ENCODE assay signal across 26 mouse cellular contexts in the genomic region with DNA sequence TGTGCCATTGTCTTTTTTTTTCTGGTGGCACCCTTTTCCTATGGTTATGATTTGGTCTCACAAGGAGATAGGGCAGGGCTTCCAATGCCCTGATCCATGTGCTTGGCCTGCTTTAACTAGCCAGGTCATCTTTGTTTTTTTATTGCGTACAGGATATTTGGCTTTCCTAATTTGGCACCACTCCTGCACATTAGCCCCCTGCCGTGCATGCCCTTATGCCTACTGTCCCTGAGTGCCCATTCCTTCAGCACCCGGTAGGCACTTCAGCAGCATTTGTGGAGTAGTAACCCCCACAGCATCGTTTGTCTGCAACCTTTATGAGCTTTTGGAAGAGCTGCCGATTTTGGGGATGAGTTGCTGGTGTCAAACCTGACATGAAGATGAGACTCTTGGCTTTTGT.
DNase-seq lines count a peak whose midpoint lies in the region; ATAC-seq lines count a peak whose summit lies in the region.
"Had no signal": no experiment of that assay in that cellular context is flagged by ENCODE, and none has a peak within 500 bp of the region (broad histone marks: within the 10 kb centered on the region; RNA-seq: fewer than 3 reads in every experiment).

No protein-coding gene starts in this region.

- no peaks in the 10 kb centered on the region for H3K27me3 ChIP-seq in forebrain, embryonic 11.5 days (ENCODE audit: control insufficient read depth, insufficient read depth, low read length)
- no peaks in the 10 kb centered on the region for H3K27me3 ChIP-seq in forebrain, embryonic 10.5 days (ENCODE audit: poor library complexity, severe bottlenecking)
- no peaks in the 10 kb centered on the region for H3K27me3 ChIP-seq in liver, embryonic 11.5 days (replicated peaks; ENCODE audit: control insufficient read depth, insufficient read depth, low read length)
- H3K27me3 ChIP-seq in liver, embryonic 12.5 days (replicated peaks): no peaks in the 10 kb centered on the region
- H3K27me3 ChIP-seq: embryonic facial prominence, embryonic 13.5 days; forebrain, embryonic 15.5 days; heart, embryonic 15.5 days; limb, embryonic 15.5 days had no signal

- no peak for ATAC-seq in forebrain, embryonic 11.5 days (replicated peaks; ENCODE audit: low FRiP score)
- ATAC-seq in liver, embryonic 11.5 days (replicated peaks; ENCODE audit: low FRiP score): no peak
- no peak for ATAC-seq in liver, embryonic 12.5 days
- ATAC-seq: forebrain, embryonic 15.5 days had no signal

- H3K36me3 ChIP-seq in forebrain, embryonic 11.5 days (ENCODE audit: control insufficient read depth, insufficient read depth, low read length): no peaks in the 10 kb centered on the region; the same call in none of the 2 replicates
- H3K36me3 ChIP-seq in forebrain, embryonic 10.5 days (replicated peaks): peaks cover 83% of the 10 kb centered on the region
- H3K36me3 ChIP-seq in liver, embryonic 11.5 days (ENCODE audit: control insufficient read depth, insufficient read depth, low read length): no peaks in the 10 kb centered on the region
- 0 out of 2 replicates have a peak, but pooled peaks cover 9% of the 10 kb centered on the region for H3K36me3 ChIP-seq in liver, embryonic 12.5 days
- H3K36me3 ChIP-seq: forebrain, embryonic 15.5 days; heart, embryonic 15.5 days had no signal

- 93% methylated on average over 5 of the region's 5 CpGs for WGBS in forebrain, embryonic 11.5 days
- 95% methylated on average over 5 of the region's 5 CpGs for WGBS in forebrain, embryonic 10.5 days
- 87% methylated on average over 5 of the region's 5 CpGs for WGBS in liver, embryonic 11.5 days
- 79% methylated on average over 5 of the region's 5 CpGs for WGBS in liver, embryonic 12.5 days (ENCODE audit: insufficient replicate concordance)

- H3K27ac ChIP-seq in forebrain, embryonic 11.5 days (ENCODE audit: low read depth, low read length): no peak overlapping the region
- H3K27ac ChIP-seq in forebrain, embryonic 10.5 days: no peak overlapping the region
- H3K27ac ChIP-seq in liver, embryonic 11.5 days (ENCODE audit: low read depth, low read length): no peak overlapping the region
- H3K27ac ChIP-seq in liver, embryonic 12.5 days: no peak overlapping the region
- H3K27ac ChIP-seq: embryonic facial prominence, embryonic 13.5 days; forebrain, embryonic 15.5 days; heart, adult 2 months; heart, embryonic 15.5 days; kidney, postnatal 0 days; left cerebral cortex, adult 2 months; limb, embryonic 15.5 days; stomach, postnatal 0 days had no signal

- no peaks in the 10 kb centered on the region for H3K9me3 ChIP-seq in forebrain, embryonic 11.5 days (ENCODE audit: control insufficient read depth, low read length)
- H3K9me3 ChIP-seq in forebrain, embryonic 10.5 days: no peaks in the 10 kb centered on the region
- no peaks in the 10 kb centered on the region for H3K9me3 ChIP-seq in liver, embryonic 11.5 days (ENCODE audit: control insufficient read depth, low read length)
- peaks cover 5% of the 10 kb centered on the region; the same call in 1 of the 2 replicates for H3K9me3 ChIP-seq in liver, embryonic 12.5 days (replicated peaks)
- H3K9me3 ChIP-seq: embryonic facial prominence, embryonic 13.5 days; forebrain, embryonic 15.5 days; heart, embryonic 15.5 days; limb, embryonic 15.5 days had no signal

- no peaks in the 10 kb centered on the region for H3K4me1 ChIP-seq in forebrain, embryonic 11.5 days (replicated peaks; ENCODE audit: control insufficient read depth, insufficient read depth, low read length)
- H3K4me1 ChIP-seq in forebrain, embryonic 10.5 days: no peaks in the 10 kb centered on the region
- no peaks in the 10 kb centered on the region for H3K4me1 ChIP-seq in liver, embryonic 11.5 days (replicated peaks; ENCODE audit: control insufficient read depth, insufficient read depth, low read length)
- H3K4me1 ChIP-seq in liver, embryonic 12.5 days: no peaks in the 10 kb centered on the region
- H3K4me1 ChIP-seq: embryonic facial prominence, embryonic 13.5 days; forebrain, embryonic 15.5 days; heart, embryonic 15.5 days; limb, embryonic 15.5 days had no signal

- no peak overlapping the region for H3K9ac ChIP-seq in forebrain, embryonic 11.5 days (ENCODE audit: low read length)
- H3K9ac ChIP-seq in liver, embryonic 11.5 days (ENCODE audit: low read depth, low read length): no peak overlapping the region
- no peak overlapping the region for H3K9ac ChIP-seq in liver, embryonic 12.5 days
- H3K9ac ChIP-seq: embryonic facial prominence, embryonic 13.5 days; forebrain, embryonic 15.5 days; heart, embryonic 15.5 days; limb, embryonic 15.5 days had no signal

- H3K4me3 ChIP-seq in forebrain, embryonic 11.5 days (ENCODE audit: low read depth, low read length): no peak overlapping the region
- no peak overlapping the region for H3K4me3 ChIP-seq in forebrain, embryonic 10.5 days
- H3K4me3 ChIP-seq in liver, embryonic 11.5 days (ENCODE audit: low read depth, low read length): no peak overlapping the region
- no peak overlapping the region for H3K4me3 ChIP-seq in liver, embryonic 12.5 days
- H3K4me3 ChIP-seq: embryonic facial prominence, embryonic 13.5 days; erythroblast, embryonic 14.5 days; forebrain, embryonic 15.5 days; heart, adult 2 months; heart, embryonic 15.5 days; left cerebral cortex, adult 2 months; limb, embryonic 15.5 days had no signal

- no peak overlapping the region for H3K4me2 ChIP-seq in forebrain, embryonic 11.5 days (ENCODE audit: low read depth, low read length, severe bottlenecking)
- no peak overlapping the region for H3K4me2 ChIP-seq in liver, embryonic 11.5 days
- H3K4me2 ChIP-seq in liver, embryonic 12.5 days: no peak overlapping the region
- H3K4me2 ChIP-seq: embryonic facial prominence, embryonic 13.5 days; forebrain, embryonic 15.5 days; heart, embryonic 15.5 days; limb, embryonic 15.5 days had no signal

- DNase-seq in forebrain, embryonic 11.5 days (ENCODE audit: low spot score): peak; percentile 30
- DNase-seq in forebrain, embryonic 10.5 days (ENCODE audit: extremely low spot score, low spot score): no peak
- DNase-seq in liver, embryonic 11.5 days (ENCODE audit: low spot score): peak; percentile 26
- peak; percentile 72 for DNase-seq in cerebellum, adult 9-10 months
- DNase-seq in cerebellum, postnatal 4 days (ENCODE audit: low spot score in 2 of 2): peak; percentile 19 to 45
- DNase-seq in thymus, postnatal 4 days: no peak
- no peak for DNase-seq in spleen, postnatal 14 days (ENCODE audit: low spot score in 2 of 2)
- DNase-seq: adrenal gland, postnatal 10 days; embryo, embryonic 11 days; gastrocnemius, postnatal 14 days; kidney, adult 18-20 months; layer of hippocampus, adult 9-11 months; lung, postnatal 4 days; midbrain, embryonic 14.5 days; retina, postnatal 1 day; thymus, adult 2 months had no signal

Comparison
In these comparisons a context has a peak if more than half of its experiments do, and no peak if none do; other contexts are left out.
1. DNase-seq: peak in forebrain, embryonic 11.5 days (single experiment), liver, embryonic 11.5 days (single experiment), cerebellum, adult 9-10 months (single experiment) and cerebellum, postnatal 4 days (2 of 2); none in forebrain, embryonic 10.5 days (single experiment), thymus, postnatal 4 days (single experiment) and spleen, postnatal 14 days (0 of 2).